Mouse (Mus musculus) kidney, postnatal 14 days (tissue): ENCODE results near the gene Cdiptos.
A peak's percentile ranks its signal among the peaks of the same experiment; 100 is the strongest.

Experiments used
- DNase-seq: peaks from one replicate; pipeline ENCODE4 v3.0.0; 2022; ENCODE audit warnings: mixed read lengths

The Cdiptos gene

GRCm38 (mm10) chr7:126975950-126976866 lies at the start of gene Cdiptos:
Cdiptos (minus strand) TSS chr7:126976098.
- DNase-seq: peak; percentile 96

- peak; percentile 91 for DNase-seq
These were observed 49.1 kb upstream of the Cdiptos start for GRCm38 (mm10) chr7:127024755-127025555.

- no peak for DNase-seq
These were observed 48.2 kb upstream of the Cdiptos start for GRCm38 (mm10) chr7:127023896-127024690.

- no peak for DNase-seq
These were observed 47.4 kb upstream of the Cdiptos start for GRCm38 (mm10) chr7:127023272-127023691.

- DNase-seq: no peak
These were observed 46.8 kb upstream of the Cdiptos start for GRCm38 (mm10) chr7:127022528-127023271.

- no peak for DNase-seq
These were observed 45.9 kb upstream of the Cdiptos start for GRCm38 (mm10) chr7:127021563-127022527.

- DNase-seq: peak; percentile 64
These were observed 45.1 kb upstream of the Cdiptos start, which contains the start of the genes Gm42742 and Prrt2 for GRCm38 (mm10) chr7:127020901-127021562. Gm42742 (minus strand) TSS chr7:127021097. Prrt2 (minus strand) TSS chr7:127021211.

GRCm38 (mm10) chr7:127020491-127020890 lies 44.6 kb upstream of the Cdiptos start:
- DNase-seq: no peak

- no peak for DNase-seq
These were observed 44.1 kb upstream of the Cdiptos start for GRCm38 (mm10) chr7:127020031-127020430.

- DNase-seq: no peak
These were observed 43.5 kb upstream of the Cdiptos start for GRCm38 (mm10) chr7:127019306-127019960.

GRCm38 (mm10) chr7:127018416-127019305 lies 42.8 kb upstream of the Cdiptos start:
- no peak for DNase-seq

GRCm38 (mm10) chr7:127017950-127018345 lies 42.0 kb upstream of the Cdiptos start:
- DNase-seq: no peak

GRCm38 (mm10) chr7:127016971-127017949 lies 41.4 kb upstream of the Cdiptos start, which contains the start of gene Pagr1a:
Pagr1a (minus strand) TSS chr7:127017352.
- DNase-seq: peak; percentile 99

- no peak for DNase-seq
These were observed 40.6 kb upstream of the Cdiptos start for GRCm38 (mm10) chr7:127016486-127016938.

- DNase-seq: no peak
These were observed 40.4 kb upstream of the Cdiptos start, which contains the start of gene Pagr1b for GRCm38 (mm10) chr7:127016481-127016485. Pagr1b (minus strand) TSS chr7:127016484.

GRCm38 (mm10) chr7:127016081-127016480 lies 40.2 kb upstream of the Cdiptos start:
- peak; percentile 78 for DNase-seq

GRCm38 (mm10) chr7:127014993-127015392 lies 39.1 kb upstream of the Cdiptos start:
- no peak for DNase-seq

GRCm38 (mm10) chr7:127014320-127014719 lies 38.4 kb upstream of the Cdiptos start, which contains the start of gene Mvp:
Mvp (minus strand) TSS chr7:127014621.
- DNase-seq: peak; percentile 84
